Mouse (Mus musculus) kidney, embryonic 14.5 days (tissue): ENCODE results near the gene Prss47. TPM values are rescaled to one million over a fixed set of nuclear protein-coding genes. Genes with fewer than 3 reads are reported as not detected.

Experiments used
- ATAC-seq: fragments of 200-750 bp; cut with Nextera tagmentation; 2 replicates; pipeline ENCODE4 v1.8.0; 2017; ENCODE audit warnings: moderate number of reproducible peaks, mild to moderate bottlenecking, moderate TSS enrichment, moderate library complexity; ENCODE audit not compliant: low FRiP score, low TSS enrichment
- H3K27ac ChIP-seq: fragments of 300-500 bp; sonication (generic); 2 replicates; pipeline ENCODE4 v1.5.1; 2014; ENCODE audit warnings: low read depth, mild to moderate bottlenecking, low read length, moderate library complexity, mixed read lengths
- H3K27me3 ChIP-seq: fragments of 300-500 bp; sonication (generic); 2 replicates; pipeline ENCODE4 v1.6.1; 2014; ENCODE audit warnings: mild to moderate bottlenecking, low read length; ENCODE audit not compliant: control insufficient read depth, insufficient read depth
- H3K36me3 ChIP-seq: fragments of 300-500 bp; sonication (generic); 2 replicates; pipeline ENCODE4 v1.6.1; 2014; ENCODE audit warnings: low read length, mixed read lengths; ENCODE audit not compliant: control insufficient read depth, insufficient read depth
- H3K4me1 ChIP-seq: fragments of 300-500 bp; sonication (generic); 2 replicates; pipeline ENCODE4 v1.6.1; 2014; ENCODE audit warnings: low read length, mixed read lengths; ENCODE audit not compliant: control insufficient read depth, insufficient read depth
- H3K4me2 ChIP-seq: fragments of 300-500 bp; sonication (generic); replicated peaks from 2 replicates; pipeline ENCODE4 v1.6.1; 2014; ENCODE audit warnings: low read depth, mild to moderate bottlenecking, low read length
- H3K4me3 ChIP-seq: fragments of 300-500 bp; sonication (generic); 2 replicates; pipeline ENCODE4 v1.5.1; 2014; ENCODE audit warnings: mild to moderate bottlenecking, low read length
- H3K9ac ChIP-seq: fragments of 300-500 bp; sonication (generic); 2 replicates; pipeline ENCODE4 v1.6.1; 2014; ENCODE audit warnings: low read depth, mild to moderate bottlenecking, low read length, moderate library complexity
- H3K9me3 ChIP-seq: fragments of 300-500 bp; sonication (generic); 2 replicates; pipeline ENCODE4 v1.6.1; 2016; ENCODE audit warnings: low read length; ENCODE audit not compliant: control insufficient read depth
- WGBS: fragments of 180-500 bp; shearing (Covaris S2); extraction: QIAGEN DNeasy Blood & Tissue Kit; methylation state at CpG from one replicate; pipeline ENCODE4 v1.1.7; 2014; 5-methylcytosine and 5-hydroxymethylcytosine counted together
- polyA plus RNA-seq: library from polyadenylated mRNA; unstranded; fragments of >200 nt; fragmentation: Nextera tagmentation; extraction: Ambion mirVana; gene quantifications from 2 replicates; pipeline ENCODE4 v1.2.1, GENCODE M21; 2014

Gene Prss47
- polyA plus RNA-seq, 1 experiment from 2014 or later, result not detected

DNA sequence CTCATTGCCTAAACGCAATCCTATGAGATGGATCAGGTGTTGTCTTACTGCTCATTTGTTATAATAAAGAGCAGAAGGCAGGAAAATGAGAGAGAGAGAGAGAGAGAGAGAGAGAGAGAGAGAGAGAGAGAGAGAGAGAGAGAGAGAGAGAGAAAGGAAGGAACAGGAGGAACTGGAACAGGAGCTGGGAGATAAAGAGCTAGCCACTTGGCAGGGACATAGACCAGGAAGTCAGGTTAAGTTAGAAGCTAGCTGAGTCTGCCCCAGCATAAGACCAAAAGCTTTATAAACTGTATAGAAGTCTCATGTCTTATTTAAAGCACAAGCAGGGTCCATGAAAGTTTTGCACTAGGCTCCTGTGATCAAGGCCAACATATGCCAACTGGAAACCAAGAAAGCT lies 44.6 kb downstream of the Prss47 start:
- Histone ChIP-seq H3K9me3 (no peaks in the 10 kb centered on the region), H3K4me2 (no peak overlapping the region), H3K4me1 (no peaks in the 10 kb centered on the region), H3K9ac (no peak overlapping the region), H3K27me3 (no peaks in the 10 kb centered on the region), H3K36me3 (no peaks in the 10 kb centered on the region), H3K4me3 (no peak overlapping the region), H3K27ac (no peak overlapping the region)
- 80% methylated on average over 1 of the region's 1 CpGs for WGBS
- no peak for ATAC-seq

DNA sequence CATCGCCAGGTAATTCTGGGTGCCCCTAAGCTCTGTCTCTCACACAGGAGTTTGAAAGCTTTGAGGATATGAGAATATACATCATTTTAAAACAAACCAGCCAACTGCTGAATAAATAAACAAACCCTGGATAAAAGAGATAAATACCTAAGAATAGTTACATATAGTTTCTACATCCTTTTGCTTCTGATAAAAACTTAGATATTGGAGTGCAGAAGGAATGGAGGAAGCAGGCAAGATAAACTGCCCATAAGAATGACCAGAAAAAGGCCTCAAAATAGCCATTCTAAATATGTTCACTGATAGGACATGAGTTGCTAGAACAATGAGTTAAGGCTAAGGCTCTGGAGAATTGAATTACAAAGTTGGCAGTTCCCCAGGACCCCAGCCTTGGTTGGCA lies 45.8 kb downstream of the Prss47 start:
- Histone ChIP-seq H3K4me1 (no peaks in the 10 kb centered on the region), H3K27me3 (no peaks in the 10 kb centered on the region), H3K27ac (no peak overlapping the region), H3K4me3 (no peak overlapping the region), H3K36me3 (no peaks in the 10 kb centered on the region), H3K4me2 (no peak overlapping the region), H3K9me3 (no peaks in the 10 kb centered on the region), H3K9ac (no peak overlapping the region)
- ATAC-seq, result no peak
- WGBS, result 96% methylated on average over 1 of the region's 1 CpGs

DNA sequence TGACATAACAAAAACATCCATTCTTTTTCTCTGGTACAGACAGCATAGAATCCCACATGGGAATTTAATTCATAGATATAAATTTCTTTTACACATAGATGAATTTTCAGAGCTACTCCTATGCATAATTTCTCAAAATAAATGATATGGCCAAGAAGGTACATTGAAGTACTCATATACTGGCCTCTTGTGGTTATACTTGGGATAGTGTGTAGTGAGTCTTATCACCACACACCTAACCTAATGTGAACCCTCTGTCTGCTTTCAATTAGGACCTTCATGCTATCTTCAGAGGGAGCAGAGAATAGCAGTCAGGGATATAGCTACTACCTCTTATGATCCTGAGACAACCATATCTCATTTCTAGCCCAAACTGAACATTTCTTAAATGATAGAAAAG lies 47.1 kb downstream of the Prss47 start:
- Histone ChIP-seq H3K9ac (no peak overlapping the region), H3K27ac (no peak overlapping the region), H3K4me1 (no peaks in the 10 kb centered on the region), H3K4me3 (no peak overlapping the region), H3K36me3 (no peaks in the 10 kb centered on the region), H3K27me3 (no peaks in the 10 kb centered on the region), H3K9me3 (no peaks in the 10 kb centered on the region), H3K4me2 (no peak overlapping the region)
- no peak for ATAC-seq

Other genes with a start within 250 kb of the Prss47 start
- gene Cntnap3, start 148.8 kb downstream of the Prss47 start, polyA plus RNA-seq, result 0.07 TPM in 2 replicates
- gene Spata31, start 135.4 kb downstream of the Prss47 start, polyA plus RNA-seq, result not detected in 2 replicates
- not detected in 2 replicates for gene Spata31d1c, start 19.7 kb downstream of the Prss47 start, polyA plus RNA-seq
- 37.9 and 50.3 TPM in 2 replicates for gene Mfsd14b, start 60.2 kb upstream of the Prss47 start, polyA plus RNA-seq
- not detected in 2 replicates for gene Olfr465-ps1, start 85.3 kb upstream of the Prss47 start, polyA plus RNA-seq
- not detected in 2 replicates for gene Olfr466, start 97.5 kb upstream of the Prss47 start, polyA plus RNA-seq
- 0.24 TPM in 1 of 2 replicates, not detected in the other for gene Nlrp4f, start 153.2 kb upstream of the Prss47 start, polyA plus RNA-seq
- gene Gm10775, start 206.8 kb upstream of the Prss47 start, polyA plus RNA-seq, result not detected in 2 replicates
- 15.3 and 17.6 TPM in 2 replicates for gene Zfp369, start 226.1 kb upstream of the Prss47 start, polyA plus RNA-seq